Mouse (Mus musculus): ENCODE measurements around the gene Zfp609.
A peak's percentile ranks its signal among the peaks of the same experiment; 100 is the strongest.
"Not testable (repeated sequence)": the region's sequence is repeated elsewhere in the genome, so short reads cannot be mapped to it uniquely, and the experiment has no call there.

Gene Zfp609

GRCm38 (mm10) chr9:65676358-65677118 is 150.8 kb downstream of the Zfp609 start:
- peak; percentile 85 to 88 for DNase-seq (ENCODE audit: low read depth in 1 of 2, low spot score in 2 of 2)

GRCm38 (mm10) chr9:65675461-65676357 is 151.7 kb downstream of the Zfp609 start:
- no peak for DNase-seq (ENCODE audit: low read depth in 1 of 2, low spot score in 2 of 2)

- no peak for DNase-seq (ENCODE audit: low read depth in 1 of 2, low spot score in 2 of 2)
These were observed 154.4 kb downstream of the Zfp609 start for GRCm38 (mm10) chr9:65672996-65673395.

GRCm38 (mm10) chr9:65671431-65671931 is 155.9 kb downstream of the Zfp609 start:
- DNase-seq (ENCODE audit: low read depth in 1 of 2, low spot score in 2 of 2) = no peak

- no peak for DNase-seq (ENCODE audit: low read depth in 1 of 2, low spot score in 2 of 2)
These were observed 159.7 kb downstream of the Zfp609 start, which contains the start of gene Oaz2 for GRCm38 (mm10) chr9:65667701-65668100. TSS of gene Oaz2 (plus strand) at chr9:65668001.

GRCm38 (mm10) chr9:65666042-65666441 is 161.3 kb downstream of the Zfp609 start:
- peak in 1 of 2 experiments; percentile 19 for DNase-seq (ENCODE audit: low read depth in 1 of 2, low spot score in 2 of 2)

GRCm38 (mm10) chr9:65664163-65664562 is 163.2 kb downstream of the Zfp609 start:
- DNase-seq (ENCODE audit: low read depth in 1 of 2, low spot score in 2 of 2) = peak in 1 of 2 experiments; percentile 16

GRCm38 (mm10) chr9:65661493-65661892 is 165.9 kb downstream of the Zfp609 start:
- DNase-seq (ENCODE audit: low read depth in 1 of 2, low spot score in 2 of 2) = no peak

- no peak for DNase-seq (ENCODE audit: low read depth in 1 of 2, low spot score in 2 of 2)
These were observed 166.3 kb downstream of the Zfp609 start for GRCm38 (mm10) chr9:65661029-65661428.

- DNase-seq (ENCODE audit: low read depth in 1 of 2, low spot score in 2 of 2) = no peak
These were observed 170.1 kb downstream of the Zfp609 start for GRCm38 (mm10) chr9:65657218-65657617.

- peak; percentile 73 to 74 for DNase-seq (ENCODE audit: low read depth in 1 of 2, low spot score in 2 of 2)
These were observed 171.8 kb downstream of the Zfp609 start for GRCm38 (mm10) chr9:65655540-65655939.

GRCm38 (mm10) chr9:65654700-65655237 is 172.6 kb downstream of the Zfp609 start:
- DNase-seq (ENCODE audit: low read depth in 1 of 2, low spot score in 2 of 2) = no peak

- DNase-seq (ENCODE audit: low read depth in 1 of 2, low spot score in 2 of 2) = no peak
These were observed 173.6 kb downstream of the Zfp609 start for GRCm38 (mm10) chr9:65653741-65654140.

- DNase-seq (ENCODE audit: low read depth in 1 of 2, low spot score in 2 of 2) = not testable (repeated sequence)
These were observed 175.4 kb downstream of the Zfp609 start for GRCm38 (mm10) chr9:65651957-65652356.

- no peak for DNase-seq (ENCODE audit: low read depth in 1 of 2, low spot score in 2 of 2)
These were observed 177.4 kb downstream of the Zfp609 start for GRCm38 (mm10) chr9:65649997-65650396.

GRCm38 (mm10) chr9:65648730-65649129 is 178.6 kb downstream of the Zfp609 start:
- no peak for DNase-seq (ENCODE audit: low read depth in 1 of 2, low spot score in 2 of 2)

GRCm38 (mm10) chr9:65646782-65647181 is 180.6 kb downstream of the Zfp609 start:
- no peak for DNase-seq (ENCODE audit: low read depth in 1 of 2, low spot score in 2 of 2)

GRCm38 (mm10) chr9:65645984-65646383 is 181.4 kb downstream of the Zfp609 start:
- DNase-seq (ENCODE audit: low read depth in 1 of 2, low spot score in 2 of 2) = no peak

GRCm38 (mm10) chr9:65644960-65645359 is 182.4 kb downstream of the Zfp609 start:
- DNase-seq (ENCODE audit: low read depth in 1 of 2, low spot score in 2 of 2) = no peak

- no peak for DNase-seq (ENCODE audit: low read depth in 1 of 2, low spot score in 2 of 2)
These were observed 184.8 kb downstream of the Zfp609 start for GRCm38 (mm10) chr9:65642546-65642945.

All from monocyte, adult 2 months (primary cell).